Mouse (Mus musculus): ENCODE data around the gene Wwox. TPM values are rescaled to one million over a fixed set of nuclear protein-coding genes. Genes with fewer than 3 reads are reported as not detected.

Wwox gene
- 19.7 and 20.2 TPM in 2 replicates for polyA plus RNA-seq (2015; fragmentation: Nextera tagmentation; extraction: Ambion mirVana)

- Histone ChIP-seq H3K9me3 (ENCODE audit: low read length) (no peaks in the 10 kb centered on the region), H3K4me2 (replicated peaks; ENCODE audit: low read depth, low read length) (peak within 1 kb of the TSS; percentile 77)
These were observed at the start of gene Wwox for GRCm38 (mm10) chr8:114439334-114440204. Wwox (plus strand) TSS chr8:114439655.

GRCm38 (mm10) chr8:114390465-114391254, 48.8 kb upstream of the Wwox start:
- no peaks in the 10 kb centered on the region for H3K36me3 ChIP-seq (ENCODE audit: insufficient read depth, low read length)
- no peak overlapping the region for H3K4me3 ChIP-seq (ENCODE audit: low read length)
- no peak overlapping the region for H3K9ac ChIP-seq (replicated peaks; ENCODE audit: low read length)
- no peak overlapping the region for H3K4me2 ChIP-seq (replicated peaks; ENCODE audit: low read depth, low read length)
- no peaks in the 10 kb centered on the region for H3K9me3 ChIP-seq (ENCODE audit: low read length)
- ATAC-seq (ENCODE audit: low FRiP score, low TSS enrichment), result no peak
- 77% methylated on average over 11 of the region's 13 CpGs for WGBS
- no peaks in the 10 kb centered on the region for H3K27me3 ChIP-seq (ENCODE audit: insufficient read depth, low read length)
- no peak overlapping the region for H3K27ac ChIP-seq (ENCODE audit: low read length)
- H3K4me1 ChIP-seq (ENCODE audit: insufficient read depth, low read length), result no peaks in the 10 kb centered on the region

More at GRCm38 (mm10) chr8:114439334-114440204, at the start of gene Wwox:
- WGBS, result under 1% methylated on average over 54 of the region's 54 CpGs
- H3K9ac ChIP-seq (replicated peaks; ENCODE audit: low read length), result peak within 1 kb of the TSS; percentile 83
- H3K27me3 ChIP-seq (ENCODE audit: insufficient read depth, low read length), result no peaks in the 10 kb centered on the region
- no peaks in the 10 kb centered on the region for H3K36me3 ChIP-seq (ENCODE audit: insufficient read depth, low read length)
- H3K4me3 ChIP-seq (ENCODE audit: low read length), result peak within 1 kb of the TSS; percentile 79
- H3K27ac ChIP-seq (ENCODE audit: low read length), result peak within 1 kb of the TSS; percentile 93
- H3K4me1 ChIP-seq (ENCODE audit: insufficient read depth, low read length), result peaks cover 14% of the 10 kb centered on the region
- ATAC-seq (ENCODE audit: low FRiP score, low TSS enrichment), result peak; percentile 99

- Histone ChIP-seq H3K4me3 (ENCODE audit: low read length) (no peak overlapping the region), H3K27me3 (ENCODE audit: insufficient read depth, low read length) (0 out of 2 replicates have a peak, but pooled peaks cover 4% of the 10 kb centered on the region), H3K36me3 (ENCODE audit: insufficient read depth, low read length) (no peaks in the 10 kb centered on the region), H3K9me3 (ENCODE audit: low read length) (no peaks in the 10 kb centered on the region), H3K27ac (ENCODE audit: low read length) (no peak overlapping the region), H3K4me1 (ENCODE audit: insufficient read depth, low read length) (no peaks in the 10 kb centered on the region), H3K4me2 (replicated peaks; ENCODE audit: low read depth, low read length) (no peak overlapping the region), H3K9ac (replicated peaks; ENCODE audit: low read length) (no peak overlapping the region)
- ATAC-seq (ENCODE audit: low FRiP score, low TSS enrichment), result no peak
- 90% methylated on average over 5 of the region's 5 CpGs for WGBS
These were observed 41.1 kb upstream of the Wwox start for GRCm38 (mm10) chr8:114398326-114398725.

GRCm38 (mm10) chr8:114399273-114399672, 40.2 kb upstream of the Wwox start:
- 90% methylated on average over 5 of the region's 5 CpGs for WGBS
- Histone ChIP-seq H3K36me3 (ENCODE audit: insufficient read depth, low read length) (no peaks in the 10 kb centered on the region), H3K9me3 (ENCODE audit: low read length) (no peaks in the 10 kb centered on the region), H3K4me1 (ENCODE audit: insufficient read depth, low read length) (no peaks in the 10 kb centered on the region), H3K27me3 (ENCODE audit: insufficient read depth, low read length) (0 out of 2 replicates have a peak, but pooled peaks cover 4% of the 10 kb centered on the region), H3K4me2 (replicated peaks; ENCODE audit: low read depth, low read length) (no peak overlapping the region), H3K4me3 (ENCODE audit: low read length) (no peak overlapping the region), H3K27ac (ENCODE audit: low read length) (no peak overlapping the region), H3K9ac (replicated peaks; ENCODE audit: low read length) (no peak overlapping the region)
- ATAC-seq (ENCODE audit: low FRiP score, low TSS enrichment), result no peak

- no peak overlapping the region for H3K4me2 ChIP-seq (replicated peaks; ENCODE audit: low read depth, low read length)
- no peaks in the 10 kb centered on the region for H3K4me1 ChIP-seq (ENCODE audit: insufficient read depth, low read length)
- no peak overlapping the region for H3K9ac ChIP-seq (replicated peaks; ENCODE audit: low read length)
- no peaks in the 10 kb centered on the region for H3K9me3 ChIP-seq (ENCODE audit: low read length)
- 61% methylated on average over 7 of the region's 7 CpGs for WGBS
- 0 out of 2 replicates have a peak, but pooled peaks cover 4% of the 10 kb centered on the region for H3K27me3 ChIP-seq (ENCODE audit: insufficient read depth, low read length)
- ATAC-seq (ENCODE audit: low FRiP score, low TSS enrichment), result no peak
- H3K4me3 ChIP-seq (ENCODE audit: low read length), result no peak overlapping the region
- H3K36me3 ChIP-seq (ENCODE audit: insufficient read depth, low read length), result no peaks in the 10 kb centered on the region
- no peak overlapping the region for H3K27ac ChIP-seq (ENCODE audit: low read length)
These were observed 37.8 kb upstream of the Wwox start for GRCm38 (mm10) chr8:114401679-114402078.

- Histone ChIP-seq H3K27ac (ENCODE audit: low read length) (no peak overlapping the region), H3K4me3 (ENCODE audit: low read length) (no peak overlapping the region), H3K4me2 (replicated peaks; ENCODE audit: low read depth, low read length) (no peak overlapping the region), H3K4me1 (ENCODE audit: insufficient read depth, low read length) (no peaks in the 10 kb centered on the region), H3K9ac (replicated peaks; ENCODE audit: low read length) (no peak overlapping the region), H3K27me3 (ENCODE audit: insufficient read depth, low read length) (no peaks in the 10 kb centered on the region), H3K36me3 (ENCODE audit: insufficient read depth, low read length) (no peaks in the 10 kb centered on the region), H3K9me3 (ENCODE audit: low read length) (no peaks in the 10 kb centered on the region)
- no peak for ATAC-seq (ENCODE audit: low FRiP score, low TSS enrichment)
- 68% methylated on average over 3 of the region's 3 CpGs for WGBS
These were observed 28.0 kb upstream of the Wwox start for GRCm38 (mm10) chr8:114411421-114411820.

- Histone ChIP-seq H3K9me3 (ENCODE audit: low read length) (no peaks in the 10 kb centered on the region), H3K9ac (replicated peaks; ENCODE audit: low read length) (no peak within 1 kb of the TSS), H3K4me3 (ENCODE audit: low read length) (no peak within 1 kb of the TSS), H3K4me1 (ENCODE audit: insufficient read depth, low read length) (no peaks in the 10 kb centered on the region), H3K36me3 (ENCODE audit: insufficient read depth, low read length) (no peaks in the 10 kb centered on the region), H3K27me3 (ENCODE audit: insufficient read depth, low read length) (no peaks in the 10 kb centered on the region), H3K4me2 (replicated peaks; ENCODE audit: low read depth, low read length) (no peak within 1 kb of the TSS), H3K27ac (ENCODE audit: low read length) (no peak within 1 kb of the TSS)
- ATAC-seq (ENCODE audit: low FRiP score, low TSS enrichment), result no peak
- WGBS, result 75% methylated on average over 8 of the region's 8 CpGs
These were observed 21.7 kb upstream of the Wwox start, which contains the start of gene Clec3a for GRCm38 (mm10) chr8:114417786-114418185. Clec3a (plus strand) TSS chr8:114418086.

- Histone ChIP-seq H3K4me1 (ENCODE audit: insufficient read depth, low read length) (no peaks in the 10 kb centered on the region), H3K4me3 (ENCODE audit: low read length) (no peak overlapping the region), H3K36me3 (ENCODE audit: insufficient read depth, low read length) (no peaks in the 10 kb centered on the region), H3K4me2 (replicated peaks; ENCODE audit: low read depth, low read length) (no peak overlapping the region), H3K9me3 (ENCODE audit: low read length) (no peaks in the 10 kb centered on the region), H3K27ac (ENCODE audit: low read length) (no peak overlapping the region), H3K9ac (replicated peaks; ENCODE audit: low read length) (no peak overlapping the region), H3K27me3 (ENCODE audit: insufficient read depth, low read length) (no peaks in the 10 kb centered on the region)
- 69% methylated on average over 5 of the region's 5 CpGs for WGBS
- ATAC-seq (ENCODE audit: low FRiP score, low TSS enrichment), result no peak
These were observed 21.0 kb upstream of the Wwox start for GRCm38 (mm10) chr8:114418486-114418885.

- no peak overlapping the region for H3K4me2 ChIP-seq (replicated peaks; ENCODE audit: low read depth, low read length)
- WGBS, result 26% methylated on average over 6 of the region's 6 CpGs
- H3K27ac ChIP-seq (ENCODE audit: low read length), result no peak overlapping the region
- H3K4me1 ChIP-seq (ENCODE audit: insufficient read depth, low read length), result no peaks in the 10 kb centered on the region
- no peaks in the 10 kb centered on the region for H3K27me3 ChIP-seq (ENCODE audit: insufficient read depth, low read length)
- no peak overlapping the region for H3K4me3 ChIP-seq (ENCODE audit: low read length)
- no peak for ATAC-seq (ENCODE audit: low FRiP score, low TSS enrichment)
- H3K36me3 ChIP-seq (ENCODE audit: insufficient read depth, low read length), result no peaks in the 10 kb centered on the region
- no peak overlapping the region for H3K9ac ChIP-seq (replicated peaks; ENCODE audit: low read length)
- H3K9me3 ChIP-seq (ENCODE audit: low read length), result no peaks in the 10 kb centered on the region
These were observed 20.6 kb upstream of the Wwox start for GRCm38 (mm10) chr8:114418904-114419303.

All from kidney, embryonic 16.5 days (tissue).